Mouse (Mus musculus): ENCODE data around the gene Gopc. TPM values are rescaled to one million over a fixed set of nuclear protein-coding genes. Genes with fewer than 3 reads are reported as not detected.
"Not testable (repeated sequence)": the region's sequence is repeated elsewhere in the genome, so short reads cannot be mapped to it uniquely, and the experiment has no call there.

Gene Gopc
- polyA plus RNA-seq, 1 experiment from 2014 or later: 30.4 TPM

GRCm38 (mm10) chr10:52358467-52358866, 23.5 kb downstream of the Gopc start, which contains the start of gene Gm26741:
TSS of gene Gm26741 (plus strand) at chr10:52358767.
- no peak within 1 kb of the TSS for H3K4me2 ChIP-seq
- ATAC-seq (ENCODE audit: low FRiP score): no peak

DNA sequence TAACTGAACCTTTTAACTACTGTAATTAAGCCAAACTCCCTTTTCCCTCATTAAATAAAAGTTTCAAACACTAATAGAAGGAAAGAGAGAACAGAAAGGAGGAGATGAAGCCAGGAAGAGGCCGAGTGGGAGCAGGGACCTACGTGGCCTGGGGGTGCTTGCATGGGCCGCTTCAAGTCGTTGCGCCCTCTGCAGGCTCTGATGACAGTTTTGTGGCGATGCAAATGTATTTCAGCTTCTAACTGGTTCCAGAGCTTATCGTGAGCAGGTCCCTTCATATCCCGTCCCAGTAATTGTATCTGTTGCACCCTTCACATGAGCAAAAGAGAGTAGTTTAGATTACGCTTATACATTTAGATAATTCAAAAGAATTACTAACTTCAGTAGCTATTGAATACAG, 28.7 kb downstream of the Gopc start:
- Histone ChIP-seq H3K4me2 (no peak overlapping the region), H3K4me3 (replicated peaks) (no peak overlapping the region), H3K4me1 (no peaks in the 10 kb centered on the region), H3K27me3 (replicated peaks) (no peaks in the 10 kb centered on the region), H3K27ac (replicated peaks) (no peak overlapping the region), H3K9me3 (replicated peaks) (no peaks in the 10 kb centered on the region), H3K9ac (replicated peaks) (no peak overlapping the region), H3K36me3 (peaks cover 34% of the 10 kb centered on the region)
- ATAC-seq (ENCODE audit: low FRiP score): no peak
- 81% methylated on average over 9 of the region's 9 CpGs for WGBS

More at GRCm38 (mm10) chr10:52358467-52358866, 23.5 kb downstream of the Gopc start, which contains the start of gene Gm26741:
- no peaks in the 10 kb centered on the region for H3K27me3 ChIP-seq (replicated peaks)
- H3K27ac ChIP-seq (replicated peaks): no peak within 1 kb of the TSS
- no peaks in the 10 kb centered on the region for H3K4me1 ChIP-seq
- no peaks in the 10 kb centered on the region for H3K9me3 ChIP-seq (replicated peaks)
- H3K36me3 ChIP-seq: peaks cover 4% of the 10 kb centered on the region; the same call in 1 of the 2 replicates
- 90% methylated on average over 2 of the region's 2 CpGs for WGBS
- H3K4me3 ChIP-seq (replicated peaks): no peak within 1 kb of the TSS
- no peak within 1 kb of the TSS for H3K9ac ChIP-seq (replicated peaks)

DNA sequence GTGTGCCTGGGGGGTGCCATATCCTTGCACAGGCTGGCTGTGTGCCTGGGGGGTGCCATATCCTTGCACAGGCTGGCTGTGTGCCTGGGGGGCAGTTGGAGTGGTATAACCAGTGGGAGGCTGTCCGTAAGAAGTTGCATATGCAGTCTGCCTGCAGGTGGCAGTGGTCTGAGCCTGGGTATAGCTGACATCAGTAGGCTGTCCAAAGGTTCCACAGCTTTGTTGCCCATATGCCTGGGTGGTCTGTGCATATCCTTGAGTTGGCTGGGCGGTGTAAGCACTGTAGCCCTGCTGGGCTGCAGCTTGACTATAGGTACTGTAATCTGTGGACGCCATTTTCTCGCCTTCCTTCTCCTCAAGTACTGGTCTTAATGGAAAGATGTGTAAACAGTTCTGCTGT, 38.6 kb downstream of the Gopc start:
- H3K27ac ChIP-seq (replicated peaks); H3K4me3 ChIP-seq (replicated peaks); H3K27me3 ChIP-seq (replicated peaks); H3K4me1 ChIP-seq; H3K9ac ChIP-seq (replicated peaks); H3K4me2 ChIP-seq; H3K9me3 ChIP-seq (replicated peaks); ATAC-seq (ENCODE audit: low FRiP score): not testable (repeated sequence)
- 96% methylated on average over 4 of the region's 4 CpGs for WGBS
- peaks cover 59% of the 10 kb centered on the region for H3K36me3 ChIP-seq

DNA sequence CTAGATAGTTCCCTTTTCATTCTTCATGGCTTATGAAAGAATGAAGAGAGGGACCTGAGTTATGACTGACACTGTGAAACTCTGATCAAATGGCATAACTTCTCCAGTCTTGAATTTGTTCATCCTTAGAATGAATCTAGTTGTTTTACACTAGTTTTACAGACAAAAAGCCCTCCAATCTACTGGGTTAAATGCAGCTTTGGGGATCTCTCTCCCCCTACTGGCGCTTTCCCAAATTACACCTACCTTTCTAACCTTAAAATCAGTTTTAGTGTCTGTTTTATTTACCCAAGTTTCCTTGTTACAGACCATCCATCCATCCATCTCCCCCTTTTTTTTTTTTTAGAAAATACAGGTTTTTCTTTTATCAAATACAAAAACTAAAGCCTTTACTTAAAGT, 50.9 kb downstream of the Gopc start:
- no peak overlapping the region for H3K27ac ChIP-seq (replicated peaks)
- H3K4me2 ChIP-seq: no peak overlapping the region
- ATAC-seq (ENCODE audit: low FRiP score): no peak
- WGBS: 0% methylated on average over 1 of the region's 1 CpGs
- H3K27me3 ChIP-seq (replicated peaks): no peaks in the 10 kb centered on the region
- H3K9ac ChIP-seq (replicated peaks): no peak overlapping the region
- H3K9me3 ChIP-seq (replicated peaks): no peaks in the 10 kb centered on the region
- no peaks in the 10 kb centered on the region for H3K4me1 ChIP-seq
- H3K4me3 ChIP-seq (replicated peaks): no peak overlapping the region
- H3K36me3 ChIP-seq: peaks cover 3% of the 10 kb centered on the region; the same call in 1 of the 2 replicates

DNA sequence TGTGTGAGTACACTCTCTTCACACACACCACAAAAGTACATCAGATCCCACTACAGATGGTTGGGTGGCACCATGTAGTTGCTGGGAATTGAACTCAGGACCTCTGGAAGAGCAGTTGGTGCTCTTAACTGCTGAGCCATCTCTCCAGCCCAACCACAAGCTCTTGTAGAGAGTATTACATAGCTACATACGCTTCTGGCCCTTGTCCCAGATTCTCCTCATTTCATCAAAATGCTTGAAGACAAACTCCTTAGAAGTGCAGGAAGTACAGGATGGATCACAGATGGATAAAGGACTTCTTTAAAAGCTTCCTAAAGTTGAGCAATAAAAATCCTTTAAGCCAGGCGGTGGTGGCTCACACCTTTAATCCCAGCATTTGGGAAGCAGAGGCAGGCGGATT, 60.0 kb downstream of the Gopc start:
- Histone ChIP-seq H3K9me3 (replicated peaks) (no peaks in the 10 kb centered on the region), H3K36me3 (peaks cover 11% of the 10 kb centered on the region; the same call in 1 of the 2 replicates), H3K27ac (replicated peaks) (no peak overlapping the region), H3K4me2 (no peak overlapping the region), H3K9ac (replicated peaks) (no peak overlapping the region), H3K4me1 (no peaks in the 10 kb centered on the region), H3K27me3 (replicated peaks) (no peaks in the 10 kb centered on the region), H3K4me3 (replicated peaks) (no peak overlapping the region)
- WGBS: 93% methylated on average over 3 of the region's 3 CpGs
- no peak for ATAC-seq (ENCODE audit: low FRiP score)

GRCm38 (mm10) chr10:52319506-52320286, 62.2 kb downstream of the Gopc start:
- Histone ChIP-seq H3K9me3 (replicated peaks) (no peaks in the 10 kb centered on the region), H3K4me2 (no peak overlapping the region), H3K27me3 (replicated peaks) (no peaks in the 10 kb centered on the region), H3K27ac (replicated peaks) (no peak overlapping the region), H3K36me3 (peaks cover 11% of the 10 kb centered on the region; the same call in 1 of the 2 replicates), H3K9ac (replicated peaks) (no peak overlapping the region), H3K4me3 (replicated peaks) (no peak overlapping the region), H3K4me1 (no peaks in the 10 kb centered on the region)
- no peak for ATAC-seq (ENCODE audit: low FRiP score)
- WGBS: 92% methylated on average over 28 of the region's 28 CpGs

DNA sequence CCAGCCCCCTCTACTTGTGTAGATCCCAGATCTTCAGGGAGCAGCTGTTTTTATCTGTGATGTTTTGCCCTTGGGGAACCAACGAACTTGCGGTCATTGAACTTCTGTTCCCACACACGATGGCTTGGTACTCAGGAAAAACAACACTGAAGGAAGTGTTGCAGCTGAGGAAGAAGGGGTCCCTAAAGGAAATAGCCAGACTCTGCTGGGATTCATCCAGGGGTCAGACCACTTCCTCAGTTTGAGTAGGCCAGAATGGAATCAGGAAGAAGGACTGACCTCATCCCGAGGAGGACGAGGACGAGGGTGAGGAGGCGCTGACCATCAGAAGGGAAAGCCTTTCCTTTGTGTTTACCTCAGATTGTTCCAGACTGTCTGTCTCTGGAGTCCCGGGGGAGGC, 72.7 kb downstream of the Gopc start:
- no peak overlapping the region for H3K27ac ChIP-seq (replicated peaks)
- WGBS: 82% methylated on average over 8 of the region's 8 CpGs
- no peak overlapping the region for H3K9ac ChIP-seq (replicated peaks)
- no peaks in the 10 kb centered on the region for H3K4me1 ChIP-seq
- H3K4me3 ChIP-seq (replicated peaks): no peak overlapping the region
- no peak; the same call in 1 of the 2 replicates for ATAC-seq (ENCODE audit: low FRiP score)
- peaks cover 8% of the 10 kb centered on the region; the same call in 1 of the 2 replicates for H3K36me3 ChIP-seq
- no peaks in the 10 kb centered on the region for H3K9me3 ChIP-seq (replicated peaks)
- H3K4me2 ChIP-seq: no peak overlapping the region
- no peaks in the 10 kb centered on the region for H3K27me3 ChIP-seq (replicated peaks)

DNA sequence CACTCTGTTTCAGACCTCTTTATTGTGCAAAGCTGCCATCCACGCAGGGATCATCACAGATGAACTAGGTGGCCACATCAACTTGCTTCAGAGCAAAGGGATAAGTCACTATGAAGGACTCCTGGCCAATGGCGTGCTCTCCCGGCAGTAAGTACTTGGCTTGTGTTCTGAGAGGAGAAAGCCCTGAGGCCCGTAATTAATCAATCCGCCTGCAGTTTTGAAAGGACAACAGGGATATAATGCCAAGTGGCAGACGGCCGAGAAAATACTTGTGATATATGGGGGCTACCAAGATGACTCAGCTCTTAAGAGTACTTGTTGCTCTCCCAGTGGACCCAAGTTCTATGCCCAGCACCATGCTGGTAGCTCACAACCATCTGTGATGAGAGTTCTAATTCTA, 77.3 kb downstream of the Gopc start:
- 60% methylated on average over 7 of the region's 7 CpGs for WGBS
- Histone ChIP-seq H3K4me3 (replicated peaks) (no peak overlapping the region), H3K9ac (replicated peaks) (no peak overlapping the region), H3K4me1 (no peaks in the 10 kb centered on the region), H3K4me2 (no peak overlapping the region), H3K27ac (replicated peaks) (no peak overlapping the region), H3K27me3 (replicated peaks) (no peaks in the 10 kb centered on the region), H3K9me3 (replicated peaks) (no peaks in the 10 kb centered on the region), H3K36me3 (0 out of 2 replicates have a peak, but pooled peaks cover 3% of the 10 kb centered on the region)
- ATAC-seq (ENCODE audit: low FRiP score): no peak

DNA sequence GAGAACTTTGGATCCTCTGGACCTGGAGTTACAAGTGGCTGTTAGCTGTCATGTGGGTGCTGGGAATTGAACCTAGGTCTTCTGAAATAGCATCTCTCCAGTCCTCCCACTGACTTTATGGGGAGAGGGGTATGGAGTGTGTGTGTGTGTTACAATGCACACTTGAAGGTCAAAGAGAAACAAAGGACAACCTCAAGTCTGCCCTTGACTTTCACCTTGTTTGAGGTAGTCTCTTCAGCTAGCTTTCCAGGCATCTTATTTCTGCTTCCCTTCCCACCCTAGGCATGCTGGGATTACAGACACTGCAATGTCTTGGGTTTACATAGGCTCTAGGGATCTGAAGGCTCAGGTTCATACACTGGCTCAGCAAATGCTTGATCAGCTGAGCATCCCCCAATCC, 79.7 kb downstream of the Gopc start:
- Histone ChIP-seq H3K9me3 (replicated peaks) (no peaks in the 10 kb centered on the region), H3K27ac (replicated peaks) (no peak overlapping the region), H3K4me3 (replicated peaks) (no peak overlapping the region), H3K4me2 (no peak overlapping the region), H3K36me3 (0 out of 2 replicates have a peak, but pooled peaks cover 3% of the 10 kb centered on the region), H3K4me1 (no peaks in the 10 kb centered on the region), H3K27me3 (replicated peaks) (no peaks in the 10 kb centered on the region), H3K9ac (replicated peaks) (no peak overlapping the region)
- ATAC-seq (ENCODE audit: low FRiP score): no peak

DNA sequence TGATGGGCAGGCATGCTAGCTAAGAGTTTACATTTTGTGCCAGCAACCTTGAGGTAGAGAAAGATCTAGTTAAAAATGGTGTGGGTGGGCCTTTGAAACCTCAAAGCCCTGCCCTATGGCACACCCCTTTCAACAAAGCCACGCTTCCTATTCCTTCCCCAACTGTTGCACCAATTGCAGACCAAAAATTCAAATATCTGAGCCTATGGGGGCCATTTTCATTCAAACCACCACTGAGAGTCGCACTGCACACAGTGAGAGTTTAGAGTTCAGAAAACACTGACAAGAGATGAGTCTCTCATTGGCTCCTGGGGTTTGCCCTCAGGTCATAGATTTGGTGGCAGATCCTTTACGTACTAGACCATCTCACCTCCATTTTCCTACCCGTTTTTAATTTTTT, 80.2 kb downstream of the Gopc start:
- Histone ChIP-seq H3K4me2 (no peak overlapping the region), H3K9ac (replicated peaks) (no peak overlapping the region), H3K4me1 (no peaks in the 10 kb centered on the region), H3K36me3 (0 out of 2 replicates have a peak, but pooled peaks cover 3% of the 10 kb centered on the region), H3K4me3 (replicated peaks) (no peak overlapping the region), H3K27ac (replicated peaks) (no peak overlapping the region), H3K27me3 (replicated peaks) (no peaks in the 10 kb centered on the region), H3K9me3 (replicated peaks) (no peaks in the 10 kb centered on the region)
- 97% methylated on average over 4 of the region's 4 CpGs for WGBS
- no peak for ATAC-seq (ENCODE audit: low FRiP score)

DNA sequence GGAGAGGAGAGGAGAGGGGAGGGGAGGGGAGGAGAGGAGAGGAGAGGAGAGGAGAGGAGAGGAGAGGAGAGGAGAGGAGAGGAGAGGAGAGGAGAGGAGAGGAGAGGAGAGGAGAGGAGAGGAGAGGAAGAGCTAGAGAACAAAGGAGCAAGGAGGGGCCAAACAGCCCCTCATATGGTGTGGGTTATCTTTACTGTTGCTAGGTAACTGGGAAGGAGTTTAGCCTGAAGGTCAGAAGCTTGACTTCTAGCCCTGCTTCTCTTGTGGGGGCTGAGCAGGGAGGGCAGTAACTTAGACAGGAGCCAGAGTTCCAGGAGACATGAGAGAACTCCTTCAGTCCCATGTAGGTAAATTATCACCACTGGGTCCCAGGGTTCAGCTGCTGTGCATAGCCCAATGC, 83.4 kb downstream of the Gopc start:
- H3K9me3 ChIP-seq (replicated peaks); H3K4me1 ChIP-seq; H3K4me3 ChIP-seq (replicated peaks); H3K27ac ChIP-seq (replicated peaks); H3K4me2 ChIP-seq; H3K27me3 ChIP-seq (replicated peaks); H3K9ac ChIP-seq (replicated peaks); ATAC-seq (ENCODE audit: low FRiP score); H3K36me3 ChIP-seq: not testable (repeated sequence)

DNA sequence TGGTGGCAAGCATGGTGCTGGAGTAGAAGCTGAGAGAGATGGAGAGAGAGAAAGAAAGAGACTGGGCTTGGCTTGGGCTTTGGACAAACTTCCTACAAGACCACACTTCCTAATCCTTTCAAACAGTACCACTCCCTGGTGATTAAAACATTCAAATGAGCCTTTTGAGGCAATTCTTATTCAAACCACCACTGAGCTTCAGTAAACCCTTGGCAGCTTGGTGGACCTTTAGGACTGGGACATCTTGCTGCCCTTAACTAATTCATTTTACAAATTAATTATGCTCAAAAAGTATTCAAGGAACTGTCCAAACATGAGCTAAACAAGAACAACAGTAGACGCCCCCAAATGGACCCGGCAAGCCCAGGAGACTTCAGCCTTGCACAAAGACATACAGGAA, 86.0 kb downstream of the Gopc start:
- H3K27me3 ChIP-seq (replicated peaks): no peaks in the 10 kb centered on the region
- H3K4me2 ChIP-seq: no peak overlapping the region
- H3K9ac ChIP-seq (replicated peaks): no peak overlapping the region
- WGBS: 88% methylated on average over 2 of the region's 2 CpGs
- H3K27ac ChIP-seq (replicated peaks): no peak overlapping the region
- H3K4me1 ChIP-seq: no peaks in the 10 kb centered on the region
- H3K4me3 ChIP-seq (replicated peaks): no peak overlapping the region
- no peak for ATAC-seq (ENCODE audit: low FRiP score)
- no peaks in the 10 kb centered on the region for H3K9me3 ChIP-seq (replicated peaks)
- no peaks in the 10 kb centered on the region for H3K36me3 ChIP-seq

Data from neural tube, embryonic 15.5 days (tissue).